Mouse (Mus musculus): ENCODE results near the gene Bex6.

DNA sequence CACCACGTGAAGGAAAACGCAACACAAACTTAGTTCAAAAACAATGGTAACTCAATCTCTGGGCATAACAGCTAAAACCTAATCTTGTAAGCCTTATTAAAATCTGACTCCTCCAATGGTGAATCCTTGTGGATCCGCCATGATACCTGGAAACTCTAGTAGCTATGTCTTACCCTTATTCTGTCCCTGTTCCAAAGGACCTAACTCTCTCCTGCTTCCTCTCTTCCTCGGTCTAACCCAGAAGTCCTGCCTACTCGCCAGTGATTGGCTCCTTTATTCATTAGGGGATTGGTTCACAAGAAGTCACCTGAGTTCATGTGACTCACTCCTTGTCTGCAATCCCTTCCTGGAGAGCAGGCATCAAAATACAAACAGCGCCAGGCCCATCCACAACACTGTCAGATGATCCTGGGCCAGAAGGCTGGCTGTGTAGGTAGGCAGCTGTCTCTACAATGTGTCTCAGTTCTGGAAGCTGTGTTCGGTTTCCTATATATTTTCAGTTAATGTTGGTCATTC is 43.7 kb upstream of the Bex6 start:
- TF ChIP-seq POLR2A (IDR thresholded peaks at IDR 0.05; ENCODE audit: borderline replicate concordance, extremely low read depth, low read depth, low read length) (no peak), CTCF (IDR thresholded peaks at IDR 0.05; ENCODE audit: insufficient read depth, low read length) (no peak)
